Mouse (Mus musculus): ENCODE measurements at regions not wholly inside any gene's neighbourhood (a gene's known extent, or its start where the extent isn't known, plus 50 kb on each side); places are given as distances from the start of the nearest gene placed in this dataset.

GRCm38 (mm10) chrX:11486588-11486987 is 159.0 kb downstream of the H2al1j start:
- DNase-seq (ENCODE audit: low spot score in 2 of 2) = no peak

GRCm38 (mm10) chrX:11487876-11488275 is 160.3 kb downstream of the H2al1j start:
- DNase-seq (ENCODE audit: low spot score in 2 of 2) = no peak

GRCm38 (mm10) chrX:11490146-11490693 is 162.6 kb downstream of the H2al1j start:
- DNase-seq (ENCODE audit: low spot score in 2 of 2) = no peak

- no peak for DNase-seq (ENCODE audit: low spot score in 2 of 2)
Observed at GRCm38 (mm10) chrX:11491235-11491634, 163.6 kb downstream of the H2al1j start.

- no peak for DNase-seq (ENCODE audit: low spot score in 2 of 2)
Observed at GRCm38 (mm10) chrX:11491676-11492391, 164.2 kb downstream of the H2al1j start.

- DNase-seq (ENCODE audit: low spot score in 2 of 2) = peak in 1 of 2 experiments; percentile 7
Observed at GRCm38 (mm10) chrX:11493526-11494245, 166.1 kb downstream of the H2al1j start.

- peak in 1 of 2 experiments; percentile 45 for DNase-seq (ENCODE audit: low spot score in 2 of 2)
Observed at GRCm38 (mm10) chrX:11494246-11494630, 166.6 kb downstream of the H2al1j start.

GRCm38 (mm10) chrX:11512439-11512838 is 184.8 kb downstream of the H2al1j start:
- no peak for DNase-seq (ENCODE audit: low spot score in 2 of 2)

- no peak for DNase-seq (ENCODE audit: low spot score in 2 of 2)
Observed at GRCm38 (mm10) chrX:11512928-11513327, 185.3 kb downstream of the H2al1j start.

GRCm38 (mm10) chrX:11523791-11524190 is 196.2 kb downstream of the H2al1j start:
- no peak for DNase-seq (ENCODE audit: low spot score in 2 of 2)

GRCm38 (mm10) chrX:11525326-11525725 is 197.7 kb downstream of the H2al1j start:
- DNase-seq (ENCODE audit: low spot score in 2 of 2) = no peak

GRCm38 (mm10) chrX:11528589-11528988 is 201.0 kb downstream of the H2al1j start:
- no peak for DNase-seq (ENCODE audit: low spot score in 2 of 2)

GRCm38 (mm10) chrX:11529221-11529620 is 201.6 kb downstream of the H2al1j start:
- no peak for DNase-seq (ENCODE audit: low spot score in 2 of 2)

GRCm38 (mm10) chrX:11532817-11533216 is 205.2 kb downstream of the H2al1j start:
- peak in 1 of 2 experiments; percentile 23 for DNase-seq (ENCODE audit: low spot score in 2 of 2)

GRCm38 (mm10) chrX:11533871-11534270 is 206.2 kb downstream of the H2al1j start:
- DNase-seq (ENCODE audit: low spot score in 2 of 2) = peak in 1 of 2 experiments; percentile 42

GRCm38 (mm10) chrX:11541011-11541410 is 213.4 kb downstream of the H2al1j start:
- no peak for DNase-seq (ENCODE audit: low spot score in 2 of 2)

GRCm38 (mm10) chrX:11550164-11550851 is 222.7 kb downstream of the H2al1j start:
- peak in 1 of 2 experiments; percentile 13 for DNase-seq (ENCODE audit: low spot score in 2 of 2)

- no peak for DNase-seq (ENCODE audit: low spot score in 2 of 2)
Observed at GRCm38 (mm10) chrX:11552177-11552576, 224.6 kb downstream of the H2al1j start.

GRCm38 (mm10) chrX:11555035-11555570 is 227.5 kb downstream of the H2al1j start:
- no peak for DNase-seq (ENCODE audit: low spot score in 2 of 2)

- no peak for DNase-seq (ENCODE audit: low spot score in 2 of 2)
Observed at GRCm38 (mm10) chrX:11558260-11558659, 230.6 kb downstream of the H2al1j start.

GRCm38 (mm10) chrX:11560550-11561276 is 233.1 kb downstream of the H2al1j start:
- no peak for DNase-seq (ENCODE audit: low spot score in 2 of 2)

Data from layer of hippocampus, postnatal 14 days (tissue).